Mouse (Mus musculus) intestine, embryonic 16.5 days (tissue): ENCODE measurements around the gene Rtel1. TPM values are rescaled to one million over a fixed set of nuclear protein-coding genes. Genes with fewer than 3 reads are reported as not detected.

Experiments used
- ATAC-seq: fragments of 200-750 bp; cut with Nextera tagmentation; 2 replicates; pipeline ENCODE4 v1.8.0; 2017; ENCODE audit warnings: moderate TSS enrichment, moderate library complexity
- H3K27ac ChIP-seq: fragments of 300-500 bp; sonication (generic); 2 replicates; pipeline ENCODE4 v1.5.1; 2014; ENCODE audit warnings: mild to moderate bottlenecking, low read length
- H3K27me3 ChIP-seq: fragments of 300-500 bp; sonication (generic); replicated peaks from 2 replicates; pipeline ENCODE4 v1.6.1; 2014; ENCODE audit warnings: low read length, control low read depth, mixed read lengths; ENCODE audit not compliant: control insufficient read depth, insufficient read depth
- H3K36me3 ChIP-seq: fragments of 300-500 bp; sonication (generic); 2 replicates; pipeline ENCODE4 v1.6.1; 2014; ENCODE audit warnings: low read length, control low read depth; ENCODE audit not compliant: control insufficient read depth, insufficient read depth
- H3K4me1 ChIP-seq: fragments of 300-500 bp; sonication (generic); 2 replicates; pipeline ENCODE4 v1.6.1; 2014; ENCODE audit warnings: low read length, control low read depth, mixed read lengths; ENCODE audit not compliant: control insufficient read depth, insufficient read depth
- H3K4me2 ChIP-seq: fragments of 300-500 bp; sonication (generic); 2 replicates; pipeline ENCODE4 v1.6.1; 2014; ENCODE audit warnings: low read depth, low read length, control low read depth
- H3K4me3 ChIP-seq: fragments of 300-500 bp; sonication (generic); 2 replicates; pipeline ENCODE4 v1.5.1; 2014; ENCODE audit warnings: mild to moderate bottlenecking, low read length
- H3K9ac ChIP-seq: fragments of 300-500 bp; sonication (generic); 2 replicates; pipeline ENCODE4 v1.6.1; 2014; ENCODE audit warnings: low read depth, low read length
- H3K9me3 ChIP-seq: fragments of 300-500 bp; sonication (generic); 2 replicates; pipeline ENCODE4 v1.6.1; 2016; ENCODE audit warnings: low read length, control low read depth; ENCODE audit not compliant: control insufficient read depth
- WGBS: fragments of 180-500 bp; shearing (Covaris S2); extraction: QIAGEN DNeasy Blood & Tissue Kit; methylation state at CpG from one replicate; pipeline ENCODE4 v1.1.7; 2014; 5-methylcytosine and 5-hydroxymethylcytosine counted together
- polyA plus RNA-seq: library from polyadenylated mRNA; unstranded; fragments of >200 nt; fragmentation: Nextera tagmentation; extraction: Ambion mirVana; gene quantifications from 2 replicates; pipeline ENCODE4 v1.2.1, GENCODE M21; 2015

The Rtel1 gene
- polyA plus RNA-seq, 1 experiment from 2014 or later, result 31.0 TPM

DNA sequence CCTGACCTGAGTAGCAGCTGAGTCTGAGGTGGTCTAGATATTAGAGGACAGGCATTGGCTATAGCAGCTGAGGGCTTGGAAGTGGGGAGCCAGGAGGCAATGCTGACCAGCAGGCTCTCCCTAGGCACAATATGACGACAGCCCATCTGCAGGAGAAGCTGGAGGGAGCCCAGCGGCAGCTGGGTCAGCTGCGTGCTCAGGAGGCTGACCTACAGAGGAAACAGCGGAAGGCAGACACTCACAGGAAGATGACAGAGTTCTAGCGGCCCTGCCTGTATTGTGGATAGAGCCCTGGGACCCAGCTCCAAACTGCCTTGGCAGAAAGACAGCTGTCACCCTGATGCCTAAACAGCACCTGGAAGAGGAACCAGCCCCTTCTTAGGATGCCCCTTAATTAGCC is 60.7 kb downstream of the Rtel1 start:
- H3K36me3 ChIP-seq, result peaks cover 26% of the 10 kb centered on the region
- H3K9me3 ChIP-seq, result no peaks in the 10 kb centered on the region
- H3K27me3 ChIP-seq, result no peaks in the 10 kb centered on the region
- H3K9ac ChIP-seq, result no peak overlapping the region
- no peak for ATAC-seq
- WGBS, result 80% methylated on average over 5 of the region's 5 CpGs
- no peak overlapping the region for H3K27ac ChIP-seq
- H3K4me2 ChIP-seq, result no peak overlapping the region
- H3K4me1 ChIP-seq, result no peaks in the 10 kb centered on the region
- H3K4me3 ChIP-seq, result no peak overlapping the region

DNA sequence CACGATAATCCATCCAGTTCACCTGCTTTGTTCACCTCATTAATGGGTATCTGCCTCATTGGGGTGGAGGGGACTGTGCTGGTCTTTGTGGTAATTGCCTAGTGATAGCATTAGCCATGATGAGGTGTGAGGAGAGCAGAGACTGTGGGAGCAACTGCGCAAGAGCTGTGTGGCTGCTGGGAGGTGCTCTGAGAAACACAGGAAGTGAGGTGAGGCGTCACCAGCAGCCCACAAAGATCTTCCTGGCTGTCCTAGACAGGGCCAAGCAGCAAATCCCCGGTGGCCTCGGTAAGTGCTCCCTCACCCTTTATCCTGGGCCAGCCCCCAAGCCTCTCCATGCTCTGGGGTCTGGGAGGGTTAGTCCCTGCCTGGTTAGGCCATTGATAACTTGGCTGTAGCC is 61.6 kb downstream of the Rtel1 start:
- Histone ChIP-seq H3K36me3 (peaks cover 26% of the 10 kb centered on the region), H3K27ac (no peak overlapping the region), H3K27me3 (no peaks in the 10 kb centered on the region), H3K4me1 (no peaks in the 10 kb centered on the region), H3K9me3 (no peaks in the 10 kb centered on the region), H3K9ac (no peak overlapping the region), H3K4me3 (no peak overlapping the region), H3K4me2 (no peak overlapping the region)
- ATAC-seq, result no peak
- WGBS, result 87% methylated on average over 5 of the region's 5 CpGs

DNA sequence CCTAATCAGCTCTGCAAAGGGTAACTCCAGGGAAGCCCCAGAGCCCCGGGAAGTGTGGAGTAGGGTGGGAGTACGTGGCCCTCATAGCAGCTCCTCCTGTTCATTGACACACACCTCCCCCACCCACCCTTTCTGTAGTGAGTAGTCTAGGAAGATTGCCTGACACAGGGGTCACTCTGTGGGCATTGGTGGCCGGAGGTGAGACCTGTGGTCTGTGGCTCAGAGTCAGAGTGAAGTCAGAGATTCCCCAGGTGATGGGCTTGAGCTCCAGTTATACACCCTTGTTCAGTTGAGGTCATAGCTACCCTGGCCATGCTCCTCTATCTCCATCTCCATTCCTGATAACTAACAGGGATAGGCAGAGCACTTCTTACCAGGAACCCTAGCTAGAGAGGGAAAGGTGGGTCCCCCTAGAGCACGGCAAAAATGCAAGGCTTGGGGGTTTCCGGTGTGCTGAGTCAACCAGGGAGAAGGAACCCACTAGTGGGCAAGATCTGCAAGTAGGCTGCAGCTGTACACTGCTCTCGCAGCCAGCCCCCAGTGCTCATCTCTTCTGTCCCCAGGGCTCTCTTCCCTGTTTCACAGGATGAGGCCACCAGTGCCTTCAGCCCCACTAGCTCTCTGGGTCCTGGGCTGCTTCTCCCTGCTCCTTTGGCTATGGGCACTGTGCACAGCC is 62.2 kb downstream of the Rtel1 start:
- Histone ChIP-seq H3K9ac (no peak overlapping the region), H3K4me1 (no peaks in the 10 kb centered on the region), H3K27ac (no peak overlapping the region), H3K36me3 (peaks cover 26% of the 10 kb centered on the region), H3K9me3 (no peaks in the 10 kb centered on the region), H3K4me2 (no peak overlapping the region), H3K27me3 (no peaks in the 10 kb centered on the region), H3K4me3 (no peak overlapping the region)
- ATAC-seq, result no peak
- 89% methylated on average over 6 of the region's 6 CpGs for WGBS

DNA sequence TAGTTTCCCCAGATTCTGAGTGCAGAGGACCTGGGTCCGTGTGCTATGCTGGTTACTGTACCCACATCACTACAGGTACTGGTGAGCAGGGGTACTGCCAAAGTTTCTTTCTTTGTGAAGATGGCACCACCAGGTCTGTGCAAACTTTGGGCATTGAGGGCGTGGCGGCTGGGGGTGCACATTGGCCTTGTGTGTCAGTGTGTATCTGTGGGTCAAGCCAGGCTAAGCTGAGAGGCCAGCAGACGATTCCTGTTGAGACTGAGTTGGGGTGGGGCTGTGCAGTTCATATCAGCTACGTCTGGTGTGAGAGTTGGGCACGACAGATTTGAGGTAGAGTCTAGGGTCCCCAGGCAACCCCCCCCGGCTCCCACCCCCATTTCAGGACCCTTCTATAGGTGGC is 64.9 kb downstream of the Rtel1 start:
- WGBS, result 86% methylated on average over 7 of the region's 7 CpGs
- ATAC-seq, result no peak
- H3K27ac ChIP-seq, result no peak overlapping the region

DNA sequence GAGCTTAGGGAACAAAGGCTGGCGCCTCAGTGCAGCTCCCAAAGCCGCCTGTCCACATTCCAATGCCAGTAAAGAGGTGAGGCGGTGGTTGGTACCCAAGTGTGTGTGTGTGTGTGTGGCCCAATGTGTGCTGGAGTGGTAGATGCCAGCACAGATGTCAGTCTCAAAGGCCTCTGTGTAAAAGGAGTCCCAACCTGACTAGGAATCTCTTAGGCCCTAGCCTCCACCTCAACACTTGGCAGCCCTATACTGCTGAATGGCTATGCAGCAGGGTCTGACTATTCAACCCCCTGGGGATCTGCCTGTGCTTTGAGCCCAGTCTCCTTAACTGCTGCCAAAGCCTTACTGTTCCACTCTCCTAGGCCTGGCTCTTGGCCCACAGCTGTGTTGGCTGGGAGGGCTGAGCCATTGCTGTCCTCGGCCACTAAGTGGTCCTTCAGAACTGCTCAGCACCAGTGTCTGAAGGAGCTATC is 65.4 kb downstream of the Rtel1 start:
- 79% methylated on average over 4 of the region's 4 CpGs for WGBS
- no peak overlapping the region for H3K27ac ChIP-seq

More for the DNA sequence above, 64.9 kb downstream of the Rtel1 start:
- Histone ChIP-seq H3K9ac (no peak overlapping the region), H3K4me2 (no peak overlapping the region), H3K9me3 (no peaks in the 10 kb centered on the region), H3K4me3 (no peak overlapping the region), H3K27me3 (no peaks in the 10 kb centered on the region), H3K36me3 (peaks cover 17% of the 10 kb centered on the region), H3K4me1 (no peaks in the 10 kb centered on the region)

DNA sequence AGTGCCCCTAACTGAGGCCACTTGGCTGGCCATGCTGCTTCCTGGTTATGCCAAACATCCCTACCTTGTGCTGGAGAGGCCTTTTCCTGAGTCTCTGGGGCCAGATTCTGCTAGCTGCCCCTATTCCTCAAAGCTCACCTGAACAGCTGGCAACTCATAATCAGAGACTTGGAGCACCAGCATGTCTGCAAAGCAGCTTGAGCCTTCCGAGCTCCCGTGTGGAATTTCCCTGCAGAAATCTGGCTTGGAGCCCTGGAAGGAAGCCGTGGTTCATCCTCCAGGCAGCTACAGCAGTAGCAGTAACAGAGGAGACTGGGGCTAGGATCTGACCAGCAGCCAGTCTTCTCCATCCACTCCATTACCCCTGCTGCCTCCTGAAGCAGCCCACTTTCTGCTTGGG is 66.3 kb downstream of the Rtel1 start:
- H3K27ac ChIP-seq, result no peak overlapping the region
- peaks cover 7% of the 10 kb centered on the region for H3K36me3 ChIP-seq
- 66% methylated on average over 3 of the region's 3 CpGs for WGBS
- H3K4me2 ChIP-seq, result no peak overlapping the region
- no peaks in the 10 kb centered on the region for H3K27me3 ChIP-seq
- no peak for ATAC-seq
- H3K9ac ChIP-seq, result no peak overlapping the region
- no peaks in the 10 kb centered on the region for H3K9me3 ChIP-seq
- H3K4me1 ChIP-seq, result no peaks in the 10 kb centered on the region
- H3K4me3 ChIP-seq, result no peak overlapping the region

More for the DNA sequence above, 65.4 kb downstream of the Rtel1 start:
- no peaks in the 10 kb centered on the region for H3K4me1 ChIP-seq
- no peak overlapping the region for H3K4me2 ChIP-seq
- no peak overlapping the region for H3K9ac ChIP-seq
- H3K9me3 ChIP-seq, result no peaks in the 10 kb centered on the region
- no peak overlapping the region for H3K4me3 ChIP-seq
- H3K27me3 ChIP-seq, result no peaks in the 10 kb centered on the region
- H3K36me3 ChIP-seq, result peaks cover 15% of the 10 kb centered on the region
- no peak for ATAC-seq

DNA sequence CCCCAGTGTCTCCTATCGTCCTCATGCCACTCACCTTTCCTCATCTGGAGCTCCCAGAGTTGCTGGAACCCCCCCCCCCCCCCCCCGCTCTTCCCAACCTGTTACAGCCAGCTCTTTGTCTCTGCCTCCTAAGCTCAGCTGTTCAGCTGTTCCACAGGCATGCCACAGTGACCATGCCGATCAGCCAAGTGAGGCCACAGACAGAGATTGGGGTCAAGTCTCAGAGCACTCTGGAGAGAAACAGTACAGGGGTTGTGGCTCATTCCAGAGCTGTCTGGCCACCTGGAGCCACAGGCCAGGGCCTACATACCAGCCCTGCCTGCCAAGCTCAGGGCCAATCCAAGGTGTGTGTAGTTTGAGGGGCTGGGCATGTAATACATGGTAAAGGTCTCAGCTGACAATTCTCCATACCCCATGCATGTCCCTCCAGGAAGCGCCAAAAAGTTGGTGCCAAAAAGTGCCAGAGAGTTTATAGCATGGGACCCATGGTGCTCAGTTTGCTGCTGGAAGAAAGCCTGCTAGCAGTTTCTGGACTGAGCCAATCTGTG is 67.2 kb downstream of the Rtel1 start:
- no peaks in the 10 kb centered on the region for H3K4me1 ChIP-seq
- H3K9me3 ChIP-seq, result no peaks in the 10 kb centered on the region
- WGBS, result 85% methylated on average over 3 of the region's 4 CpGs
- H3K4me2 ChIP-seq, result no peak overlapping the region
- no peak for ATAC-seq
- H3K27me3 ChIP-seq, result no peaks in the 10 kb centered on the region
- H3K9ac ChIP-seq, result no peak overlapping the region
- H3K36me3 ChIP-seq, result peaks cover 7% of the 10 kb centered on the region; the same call in 1 of the 2 replicates
- H3K4me3 ChIP-seq, result no peak overlapping the region
- H3K27ac ChIP-seq, result no peak overlapping the region

DNA sequence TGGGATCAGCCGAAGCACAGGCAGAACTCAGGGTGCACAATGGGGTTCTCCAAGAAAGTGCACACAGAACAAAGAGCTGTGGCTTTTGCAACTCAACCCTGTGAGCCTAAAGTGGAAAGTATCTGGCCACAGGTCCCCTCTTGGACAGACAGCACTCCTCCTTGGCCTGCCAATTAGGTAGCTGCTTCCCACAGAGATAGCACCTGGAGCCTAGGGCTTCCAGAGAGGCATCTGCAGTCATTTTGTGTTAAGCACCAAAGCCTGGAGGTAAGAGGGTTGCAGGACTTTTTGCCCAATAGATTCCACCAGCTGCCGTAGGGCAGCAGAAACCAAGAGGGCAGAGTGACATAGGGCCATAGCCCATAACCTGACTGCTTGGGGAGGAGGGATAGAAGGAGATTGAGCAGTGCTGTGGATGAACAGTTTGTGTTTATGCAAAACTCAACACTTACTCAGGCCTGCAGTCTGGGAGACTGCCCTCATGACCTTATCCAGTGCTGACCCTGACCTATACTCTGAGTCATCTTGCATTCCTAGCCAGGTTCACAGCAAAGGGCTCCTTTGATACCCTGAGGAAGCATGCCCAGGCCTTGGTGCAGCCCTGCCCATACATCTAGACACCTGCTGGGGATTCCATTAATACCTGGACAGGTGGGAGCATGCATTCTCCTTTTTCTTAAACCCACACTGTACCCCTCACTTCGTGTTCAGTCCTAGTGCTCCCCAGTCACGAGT is 70.8 kb downstream of the Rtel1 start:
- Histone ChIP-seq H3K4me1 (no peaks in the 10 kb centered on the region), H3K4me3 (no peak overlapping the region)
- 72% methylated on average over 4 of the region's 4 CpGs for WGBS

DNA sequence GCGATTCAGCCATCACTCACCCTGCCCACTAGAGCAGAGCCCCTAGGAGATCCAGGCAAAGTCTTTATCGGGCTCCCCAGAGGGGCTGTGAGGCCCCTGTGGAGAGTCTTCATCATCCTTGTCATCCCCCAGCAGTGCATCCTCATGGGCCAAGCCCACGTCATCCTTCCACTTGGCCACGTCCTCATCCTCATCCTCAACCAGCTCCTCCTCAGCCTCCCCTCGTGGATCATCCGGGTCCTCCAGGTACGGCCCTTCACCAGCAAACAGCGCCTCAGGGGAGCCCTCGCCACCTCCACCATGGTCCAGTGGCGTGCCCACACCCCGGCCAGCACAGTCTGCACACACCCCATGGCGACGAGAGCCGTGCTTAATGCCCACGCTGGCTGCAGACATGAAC is 71.5 kb downstream of the Rtel1 start:
- H3K4me2 ChIP-seq, result no peak overlapping the region
- WGBS, result 87% methylated on average over 15 of the region's 15 CpGs
- ATAC-seq, result no peak

More for the DNA sequence above, 70.8 kb downstream of the Rtel1 start:
- no peaks in the 10 kb centered on the region; the same call in 1 of the 2 replicates for H3K36me3 ChIP-seq
- no peak overlapping the region for H3K27ac ChIP-seq
- H3K27me3 ChIP-seq, result no peaks in the 10 kb centered on the region
- H3K9ac ChIP-seq, result no peak overlapping the region
- H3K4me2 ChIP-seq, result no peak overlapping the region
- no peak for ATAC-seq
- no peaks in the 10 kb centered on the region for H3K9me3 ChIP-seq

More for the DNA sequence above, 71.5 kb downstream of the Rtel1 start:
- Histone ChIP-seq H3K27ac (no peak overlapping the region), H3K36me3 (no peaks in the 10 kb centered on the region), H3K4me3 (no peak overlapping the region), H3K27me3 (no peaks in the 10 kb centered on the region), H3K9me3 (no peaks in the 10 kb centered on the region), H3K9ac (no peak overlapping the region), H3K4me1 (no peaks in the 10 kb centered on the region)
